ENCODE assay signal across 21 mouse cellular contexts in the genomic region with DNA sequence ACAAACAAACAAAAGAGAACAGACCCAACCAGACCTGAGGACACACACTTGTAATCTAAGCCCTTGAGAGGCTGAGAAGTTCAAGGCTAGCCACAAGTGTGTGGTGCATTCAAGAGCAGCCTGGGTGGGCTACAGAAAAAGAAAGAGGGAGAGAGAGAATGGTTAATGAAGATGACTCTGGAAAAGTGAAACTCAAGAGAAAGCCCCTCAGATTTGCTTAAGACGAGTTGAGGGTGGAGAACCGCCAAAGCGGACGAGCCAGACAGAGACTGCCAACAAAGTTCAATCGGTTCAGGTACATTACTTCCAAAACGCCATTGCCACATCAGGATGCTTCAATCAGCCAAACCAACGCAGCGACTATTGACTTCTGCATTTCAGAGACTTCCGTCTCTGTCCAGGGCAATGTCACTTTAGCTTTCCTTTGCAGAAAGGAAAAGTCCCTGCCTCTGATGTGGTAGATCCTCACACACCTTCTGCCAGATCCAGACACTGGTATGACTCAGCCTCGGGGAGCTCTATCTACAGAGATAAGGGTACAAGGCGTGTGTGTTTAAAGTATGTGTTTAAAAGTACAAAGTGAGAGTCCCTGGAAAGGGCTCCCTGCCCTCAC. TPM values are rescaled to one million over a fixed set of nuclear protein-coding genes. Genes with fewer than 3 reads are reported as not detected.
DNase-seq lines count a peak whose midpoint lies in the region; ATAC-seq and TF ChIP-seq lines count a peak whose summit lies in the region.
"Had no signal": no experiment of that assay in that cellular context is flagged by ENCODE, and none has a peak within 500 bp of the region (broad histone marks: within the 10 kb centered on the region; RNA-seq: fewer than 3 reads in every experiment).

No protein-coding gene starts in this region.

- no peaks in the 10 kb centered on the region for H3K79me2 ChIP-seq in liver, adult 2 months (ENCODE audit: control insufficient read depth, insufficient read depth, low read length)

- no peak for TF ChIP-seq CTCF in liver, adult 2 months (IDR thresholded peaks at IDR 0.05; ENCODE audit: low read depth, low read length)

- peaks cover 17% of the 10 kb centered on the region; the same call in 1 of the 2 replicates for H3K4me1 ChIP-seq in liver, adult 2 months (ENCODE audit: control insufficient read depth, insufficient read depth, low read length)
- H3K4me1 ChIP-seq in liver, embryonic 13.5 days (replicated peaks): peaks cover 48% of the 10 kb centered on the region

- peak overlapping the region; percentile 27 for H3K4me2 ChIP-seq in liver, embryonic 13.5 days
- H3K4me2 ChIP-seq: heart, embryonic 13.5 days; kidney, embryonic 15.5 days; midbrain, embryonic 13.5 days had no signal

- ATAC-seq in common myeloid progenitor, adult 5-6 weeks (replicated peaks; ENCODE audit: low read depth, poor library complexity, severe bottlenecking): 0 out of 2 replicates have a peak, but pooled peaks have one; percentile 4
- ATAC-seq in liver, embryonic 13.5 days (ENCODE audit: low read depth): peak; percentile 58
- peak; percentile 48; the same call in 1 of the 2 replicates for ATAC-seq in neutrophil, adult 5-6 weeks (ENCODE audit: extremely low read depth, insufficient number of reproducible peaks, low FRiP score, poor library complexity, severe bottlenecking)
- ATAC-seq: forebrain, embryonic 16.5 days; midbrain, embryonic 13.5 days had no signal

- no peaks in the 10 kb centered on the region for H3K9me3 ChIP-seq in liver, embryonic 13.5 days (replicated peaks)
- H3K9me3 ChIP-seq: G1E; heart, embryonic 13.5 days; kidney, embryonic 15.5 days; midbrain, embryonic 13.5 days had no signal

- H3K4me3 ChIP-seq in liver, adult 2 months (ENCODE audit: insufficient read depth, low read depth, low read length): no peak overlapping the region
- no peak overlapping the region for H3K4me3 ChIP-seq in liver, embryonic 13.5 days (replicated peaks)
- H3K4me3 ChIP-seq: heart, embryonic 13.5 days; kidney, embryonic 15.5 days; layer of hippocampus, adult 2 months; left cerebral cortex, adult 2 months; midbrain, embryonic 13.5 days had no signal

- TF ChIP-seq POLR2A in liver, adult 2 months (IDR thresholded peaks at IDR 0.05; ENCODE audit: extremely low read depth, insufficient read depth, low read length): no peak

- WGBS in liver, adult 2 months: 17% methylated on average over 11 of the region's 11 CpGs
- WGBS in liver, embryonic 13.5 days (ENCODE audit: insufficient replicate concordance): 37% methylated on average over 11 of the region's 11 CpGs

- H3K27ac ChIP-seq in liver, adult 2 months (replicated peaks; ENCODE audit: insufficient read depth, low read depth, low read length): peak overlapping the region; percentile 55
- peak overlapping the region; percentile 63; the same call in 1 of the 2 replicates for H3K27ac ChIP-seq in liver, embryonic 13.5 days
- H3K27ac ChIP-seq: heart, embryonic 13.5 days; kidney, embryonic 15.5 days; layer of hippocampus, adult 2 months; left cerebral cortex, adult 2 months; midbrain, embryonic 13.5 days had no signal

- DNase-seq in liver, adult 2 months (ENCODE audit: extremely low read depth, low read depth, low spot score): peak; percentile 89
- DNase-seq in liver: no peak
- DNase-seq in liver, embryonic 13.5 days: no peak
- no peak for DNase-seq in adrenal gland, postnatal 36 days
- DNase-seq in left cerebral cortex, postnatal 10 days (ENCODE audit: extremely low spot score in 1 of 2, low spot score in 2 of 2): no peak
- no peak for DNase-seq in urinary bladder, postnatal 36 days (ENCODE audit: low spot score in 2 of 2)
- DNase-seq: adrenal gland, postnatal 25 days; cerebellum, postnatal 10 days; gastrocnemius, postnatal 10 days; lung, postnatal 14 days; thymus, postnatal 36 days had no signal

- intact Hi-C loops in left cerebral cortex, postnatal 10 days (cut with DNase I): no loop called here

- H3K27me3 ChIP-seq in liver, adult 2 months (ENCODE audit: control insufficient read depth, insufficient read depth, low read length): no peaks in the 10 kb centered on the region
- no peaks in the 10 kb centered on the region for H3K27me3 ChIP-seq in liver, embryonic 13.5 days
- H3K27me3 ChIP-seq: heart, embryonic 13.5 days had no signal

- 0 out of 2 replicates have a peak overlapping the region, but pooled peaks have one; percentile 17 for H3K9ac ChIP-seq in liver, adult 2 months (ENCODE audit: low read depth, low read length)
- peak overlapping the region; percentile 31; the same call in 1 of the 2 replicates for H3K9ac ChIP-seq in liver, embryonic 13.5 days
- H3K9ac ChIP-seq: heart, embryonic 13.5 days; kidney, embryonic 15.5 days; midbrain, embryonic 13.5 days had no signal

- no peaks in the 10 kb centered on the region for H3K36me3 ChIP-seq in liver, adult 2 months (ENCODE audit: control insufficient read depth, insufficient read depth, low read length)
- no peaks in the 10 kb centered on the region for H3K36me3 ChIP-seq in liver, embryonic 13.5 days
- H3K36me3 ChIP-seq: G1E; heart, embryonic 13.5 days; kidney, embryonic 15.5 days; midbrain, embryonic 13.5 days had no signal

RNA-seq across cellular contexts. Expression of gene Tlcd2, which starts 11.1 kb away (rescaled TPM):
- 121 and 238 TPM in 2 replicates for total RNA-seq in liver, adult 2 months (2014; rRNA removed)
- 237 and 265 TPM in 2 replicates for polyA plus RNA-seq in liver, adult 2 months (2012; rRNA removed)
- total RNA-seq in common myeloid progenitor, adult 5-6 weeks (2017): 26.9 and 33.6 TPM in 2 replicates
- 18.7 and 18.8 TPM in 2 replicates for polyA plus RNA-seq in liver, embryonic 13.5 days (2015; fragmentation: Nextera tagmentation; extraction: Ambion mirVana)
- total RNA-seq in neutrophil, adult 5-6 weeks (2017): 3.3 and 5.6 TPM in 2 replicates
- total RNA-seq in adrenal gland, postnatal 36 days (2021): 10 to 100 TPM; 10.1 to 14.3 TPM
- total RNA-seq in left cerebral cortex, postnatal 10 days (2021): 1 to 10 TPM in 1 of 2 experiments, under 1 TPM in 1; 0.67 to 1.1 TPM
- polyA plus RNA-seq: G1E had no signal

RNA-seq across cellular contexts. Expression of gene Prpf8, which starts 14.0 kb away (rescaled TPM):
- 72.8 and 102 TPM in 2 replicates for total RNA-seq in liver, adult 2 months (2014; rRNA removed)
- polyA plus RNA-seq in liver, adult 2 months (2012; rRNA removed): 59.4 and 63.3 TPM in 2 replicates
- 130 and 156 TPM in 2 replicates for total RNA-seq in common myeloid progenitor, adult 5-6 weeks (2017)
- 28.2 and 31.5 TPM in 2 replicates for polyA plus RNA-seq in liver, embryonic 13.5 days (2015; fragmentation: Nextera tagmentation; extraction: Ambion mirVana)
- 89.3 and 91.5 TPM in 2 replicates for total RNA-seq in neutrophil, adult 5-6 weeks (2017)
- total RNA-seq in adrenal gland, postnatal 36 days (2021): 100 to 1,000 TPM; 146 to 161 TPM
- total RNA-seq in left cerebral cortex, postnatal 10 days (2021): 100 to 1,000 TPM; 117 to 121 TPM

RNA-seq across cellular contexts. Expression of gene Wdr81, which starts 18.1 kb away (rescaled TPM):
- 14.4 and 30.4 TPM in 2 replicates for total RNA-seq in liver, adult 2 months (2014; rRNA removed)
- polyA plus RNA-seq in liver, adult 2 months (2012; rRNA removed): 20.3 and 21.5 TPM in 2 replicates
- total RNA-seq in common myeloid progenitor, adult 5-6 weeks (2017): 8.4 and 8.6 TPM in 2 replicates
- polyA plus RNA-seq in liver, embryonic 13.5 days (2015; fragmentation: Nextera tagmentation; extraction: Ambion mirVana): 18.5 and 21.3 TPM in 2 replicates
- 16.3 and 17.8 TPM in 2 replicates for total RNA-seq in neutrophil, adult 5-6 weeks (2017)
- 10 to 100 TPM; 12.0 to 18.2 TPM for total RNA-seq in adrenal gland, postnatal 36 days (2021)
- 10 to 100 TPM; 17.3 to 18.1 TPM for total RNA-seq in left cerebral cortex, postnatal 10 days (2021)

RNA-seq across cellular contexts. Expression of gene Serpinf2, which starts 33.2 kb away (rescaled TPM):
- total RNA-seq in liver, adult 2 months (2014; rRNA removed): 687 and 824 TPM in 2 replicates
- polyA plus RNA-seq in liver, adult 2 months (2012; rRNA removed): 1,567 and 1,654 TPM in 2 replicates
- total RNA-seq in common myeloid progenitor, adult 5-6 weeks (2017): 0.32 TPM in 1 of 2 replicates, not detected in the other
- polyA plus RNA-seq in liver, embryonic 13.5 days (2015; fragmentation: Nextera tagmentation; extraction: Ambion mirVana): 372 and 430 TPM in 2 replicates
- 0.47 and 1.2 TPM in 2 replicates for total RNA-seq in neutrophil, adult 5-6 weeks (2017)
- total RNA-seq in adrenal gland, postnatal 36 days (2021): under 1 TPM in 1 of 2 experiments, not detected in 1; 0.46 TPM
- total RNA-seq in left cerebral cortex, postnatal 10 days (2021): not detected
- total RNA-seq: adrenal gland, postnatal 25 days; hematopoietic stem cell, adult 5-6 weeks had no signal
- polyA plus RNA-seq: forebrain, embryonic 16.5 days had no signal

RNA-seq across cellular contexts. Expression of gene Rilp, which starts 37.3 kb away (rescaled TPM):
- total RNA-seq in liver, adult 2 months (2014; rRNA removed): 23.0 and 27.9 TPM in 2 replicates
- polyA plus RNA-seq in liver, adult 2 months (2012; rRNA removed): 29.8 and 32.6 TPM in 2 replicates
- total RNA-seq in common myeloid progenitor, adult 5-6 weeks (2017): 0.41 TPM in 1 of 2 replicates, not detected in the other
- 1.4 and 1.6 TPM in 2 replicates for polyA plus RNA-seq in liver, embryonic 13.5 days (2015; fragmentation: Nextera tagmentation; extraction: Ambion mirVana)
- total RNA-seq in neutrophil, adult 5-6 weeks (2017): 0.86 TPM in 1 of 2 replicates, not detected in the other
- total RNA-seq in adrenal gland, postnatal 36 days (2021): 10 to 100 TPM in 1 of 2 experiments, 1 to 10 TPM in 1; 9.3 to 11.5 TPM
- 1 to 10 TPM; 3.1 to 3.3 TPM for total RNA-seq in left cerebral cortex, postnatal 10 days (2021)
- total RNA-seq: hematopoietic stem cell, adult 5-6 weeks had no signal

Comparison
In these comparisons a context has a peak if more than half of its experiments do, and no peak if none do; other contexts are left out.
1. ATAC-seq: peak in every context shown above with its lines; median percentile 58 in liver, embryonic 13.5 days; 48 in neutrophil, adult 5-6 weeks; 4 in common myeloid progenitor, adult 5-6 weeks.